Mouse (Mus musculus): Measurements from ENCODE around the gene Ncor2. TPM values are rescaled to one million over a fixed set of nuclear protein-coding genes. Genes with fewer than 3 reads are reported as not detected.

Gene Ncor2
- polyA plus RNA-seq, 1 experiment: 49.9 TPM

DNA sequence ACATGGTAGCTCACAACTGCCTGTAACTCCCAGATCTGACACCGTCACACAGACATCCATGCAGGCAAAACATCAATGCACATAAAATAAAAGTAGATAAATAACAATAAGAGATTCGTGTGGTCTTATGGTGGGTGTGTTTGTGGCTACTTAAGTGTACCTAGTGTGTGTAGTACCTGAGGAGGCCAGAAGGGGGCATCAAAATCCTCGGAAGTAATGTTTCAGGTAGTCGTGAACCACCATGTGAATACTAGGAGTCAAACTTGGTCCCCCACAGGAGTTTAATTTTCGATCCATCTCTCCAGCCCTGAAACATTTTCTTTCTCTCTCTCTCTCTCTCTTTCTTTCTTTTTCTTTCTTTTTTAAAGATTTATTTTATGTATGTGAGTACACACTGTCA, 192.8 kb downstream of the Ncor2 start:
- WGBS: 84% methylated on average over 5 of the region's 5 CpGs
- Histone ChIP-seq H3K27me3 (ENCODE audit: control insufficient read depth, insufficient read depth, low read length) (no peaks in the 10 kb centered on the region), H3K27ac (ENCODE audit: insufficient read depth, low read depth, low read length) (no peak overlapping the region), H3K4me1 (ENCODE audit: control insufficient read depth, insufficient read depth, insufficient read length, low read length) (no peaks in the 10 kb centered on the region), H3K36me3 (ENCODE audit: control insufficient read depth, insufficient read depth, low read length) (no peaks in the 10 kb centered on the region), H3K4me3 (ENCODE audit: low read depth, low read length) (no peak overlapping the region)
- TF ChIP-seq POLR2A (IDR thresholded peaks at IDR 0.05; ENCODE audit: low read depth, low read length) (no peak), CTCF (IDR thresholded peaks at IDR 0.05; ENCODE audit: extremely low read depth, insufficient read length, insufficient replicate concordance, low read depth, low read length) (no peak)

DNA sequence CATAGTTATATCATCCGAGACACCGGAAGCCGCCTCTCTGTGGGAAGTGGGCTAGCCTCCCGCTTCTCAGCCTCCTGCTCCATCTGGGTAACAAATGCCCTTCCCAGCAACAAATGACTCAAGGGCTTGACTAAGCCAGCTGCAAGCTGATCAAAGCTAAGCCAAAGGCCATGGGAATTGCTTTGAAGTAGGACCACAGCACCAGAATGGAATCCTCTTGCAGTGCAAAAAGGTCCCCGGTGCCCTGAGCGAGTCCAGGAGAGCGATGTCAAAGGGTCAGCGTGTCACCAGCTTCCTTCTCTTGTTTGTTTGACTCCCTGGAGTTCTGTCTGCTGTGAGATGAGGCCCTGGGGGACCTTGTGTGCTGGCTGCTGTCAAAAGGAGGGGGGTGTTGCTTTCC, 209.2 kb downstream of the Ncor2 start:
- no peak overlapping the region for H3K4me3 ChIP-seq (ENCODE audit: low read depth, low read length)
- no peaks in the 10 kb centered on the region for H3K27me3 ChIP-seq (ENCODE audit: control insufficient read depth, insufficient read depth, low read length)
- no peaks in the 10 kb centered on the region for H3K36me3 ChIP-seq (ENCODE audit: control insufficient read depth, insufficient read depth, low read length)
- no peak overlapping the region for H3K27ac ChIP-seq (ENCODE audit: insufficient read depth, low read depth, low read length)
- H3K4me1 ChIP-seq (ENCODE audit: control insufficient read depth, insufficient read depth, insufficient read length, low read length): no peaks in the 10 kb centered on the region
- WGBS: 53% methylated on average over 8 of the region's 8 CpGs
- no peak for TF ChIP-seq POLR2A (IDR thresholded peaks at IDR 0.05; ENCODE audit: low read depth, low read length)
- no peak for TF ChIP-seq CTCF (IDR thresholded peaks at IDR 0.05; ENCODE audit: extremely low read depth, insufficient read length, insufficient replicate concordance, low read depth, low read length)

Other genes with a start within 250 kb of the Ncor2 start
- 4.0 and 4.5 TPM in 2 replicates for gene Rflna, start 176.0 kb downstream of the Ncor2 start, polyA plus RNA-seq (2012; rRNA removed)
- gene Scarb1, start 161.9 kb upstream of the Ncor2 start, polyA plus RNA-seq (2012; rRNA removed): 19.4 and 70.2 TPM in 2 replicates
- 0.08 and 0.15 TPM in 2 replicates for gene Gm10382, start 210.1 kb upstream of the Ncor2 start, polyA plus RNA-seq (2012; rRNA removed)
- gene Ubc, start 211.0 kb upstream of the Ncor2 start, polyA plus RNA-seq (2012; rRNA removed): 327 and 848 TPM in 2 replicates